Mouse (Mus musculus) stomach, postnatal 0 days (tissue): ENCODE measurements at regions not wholly inside any gene's neighbourhood (a gene's known extent, or its start where the extent isn't known, plus 50 kb on each side); places are given as distances from the start of the nearest gene placed in this dataset.

Experiments used
- ATAC-seq: fragments of 200-750 bp; cut with Nextera tagmentation; 2 replicates; pipeline ENCODE4 v1.8.0; 2017; ENCODE audit not compliant: low FRiP score, low TSS enrichment
- DNase-seq: peaks from one replicate; pipeline ENCODE4 v3.0.0-alpha.2; 2016; ENCODE audit warnings: low spot score
- H3K27ac ChIP-seq: fragments of 300-500 bp; sonication (generic); replicated peaks from 2 replicates; pipeline ENCODE4 v1.5.1; 2014; ENCODE audit warnings: mild to moderate bottlenecking, control low read depth
- H3K27me3 ChIP-seq: fragments of 300-500 bp; sonication (generic); 2 replicates; pipeline ENCODE4 v1.6.1; 2014; ENCODE audit warnings: low read length; ENCODE audit not compliant: control insufficient read depth, insufficient read depth
- H3K36me3 ChIP-seq: fragments of 300-500 bp; sonication (generic); 2 replicates; pipeline ENCODE4 v1.6.1; 2014; ENCODE audit warnings: low read length, mixed read lengths; ENCODE audit not compliant: control insufficient read depth, insufficient read depth
- H3K4me1 ChIP-seq: fragments of 300-500 bp; sonication (generic); replicated peaks from 2 replicates; pipeline ENCODE4 v1.6.1; 2014; ENCODE audit warnings: antibody characterized with exemption; ENCODE audit not compliant: control insufficient read depth, insufficient read depth
- H3K4me2 ChIP-seq: fragments of 300-500 bp; sonication (generic); replicated peaks from 2 replicates; pipeline ENCODE4 v1.6.1; 2014; ENCODE audit warnings: low read depth, mild to moderate bottlenecking, control low read depth, moderate library complexity
- H3K4me3 ChIP-seq: fragments of 300-500 bp; sonication (generic); 2 replicates; pipeline ENCODE4 v1.5.1; 2014; ENCODE audit warnings: low read depth, low read length, control low read depth
- H3K9ac ChIP-seq: fragments of 300-500 bp; sonication (generic); 2 replicates; pipeline ENCODE4 v1.6.1; 2014; ENCODE audit warnings: mild to moderate bottlenecking, low read length, control low read depth, mixed read lengths
- H3K9me3 ChIP-seq: fragments of 300-500 bp; sonication (generic); 2 replicates; pipeline ENCODE4 v1.6.1; 2016; ENCODE audit warnings: low read length; ENCODE audit not compliant: control insufficient read depth
- CTCF ChIP-seq: IDR thresholded peaks from 2 replicates; pipeline ENCODE4 v1.5.1; 2016; ENCODE audit warnings: antibody characterized with exemption, low read depth, mild to moderate bottlenecking, moderate library complexity
- EP300 ChIP-seq: optimal IDR thresholded peaks from 2 replicates; pipeline ENCODE3; 2016; ENCODE audit warnings: antibody characterized with exemption
- whole genome bisulfite sequencing: fragments of 180-500 bp; shearing (Covaris S2); extraction: QIAGEN DNeasy Blood & Tissue Kit; methylation state at CpG from one replicate; pipeline ENCODE4 v1.1.7; 2014; 5-methylcytosine and 5-hydroxymethylcytosine counted together

DNA sequence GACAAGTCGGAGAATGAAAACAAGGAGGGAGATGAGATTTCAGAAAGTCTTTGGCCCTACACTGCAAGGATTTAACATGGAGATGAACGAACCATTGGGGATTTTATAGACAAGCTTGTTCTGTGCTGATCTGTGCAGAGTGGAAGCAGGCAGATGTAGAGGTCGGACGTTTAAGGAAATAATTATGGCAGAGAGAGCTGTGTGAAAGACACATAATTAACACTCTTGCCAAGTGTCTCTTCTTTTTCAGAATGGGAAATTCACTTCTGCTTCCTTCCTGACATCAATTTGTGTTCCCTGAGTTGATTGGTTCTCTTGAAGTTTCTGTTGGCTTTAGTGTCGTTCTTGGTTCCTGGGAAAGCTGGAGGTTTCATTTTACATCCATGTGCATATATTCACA lies 302.3 kb upstream of the Nmur2 start:
- H3K27ac ChIP-seq = no peak overlapping the region
- no peaks in the 10 kb centered on the region for H3K36me3 ChIP-seq
- H3K27me3 ChIP-seq = no peaks in the 10 kb centered on the region
- no peak overlapping the region for H3K4me2 ChIP-seq
- 83% methylated on average over 5 of the region's 5 CpGs for WGBS
- TF ChIP-seq CTCF (no peak), EP300 (no peak)
- H3K9ac ChIP-seq = no peak overlapping the region
- DNase-seq (no peak), ATAC-seq (no peak)
- H3K9me3 ChIP-seq = no peaks in the 10 kb centered on the region
- no peaks in the 10 kb centered on the region for H3K4me1 ChIP-seq
- no peak overlapping the region for H3K4me3 ChIP-seq

DNA sequence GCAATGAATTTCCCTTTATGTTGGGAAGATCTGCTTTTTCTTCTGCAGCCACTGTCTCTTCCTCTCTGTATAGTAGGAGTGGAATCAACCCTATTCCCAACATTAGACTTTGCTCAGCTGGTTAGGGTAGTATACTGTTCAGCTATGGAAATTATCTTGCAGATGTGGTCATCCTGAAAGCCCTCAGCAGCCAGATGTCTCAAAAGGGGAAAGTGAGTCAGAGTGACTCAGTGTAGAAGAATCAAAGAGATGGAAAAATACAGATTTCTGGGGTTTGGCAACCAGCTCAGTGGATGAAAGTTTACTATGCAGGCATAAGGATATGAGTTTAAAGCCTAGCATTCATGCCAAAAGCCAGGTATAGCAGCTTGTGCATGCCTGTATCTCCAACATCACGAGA lies 300.9 kb upstream of the Nmur2 start:
- no peak for ATAC-seq
- no peak for DNase-seq
- H3K36me3 ChIP-seq = no peaks in the 10 kb centered on the region
- no peaks in the 10 kb centered on the region for H3K9me3 ChIP-seq
- WGBS = 74% methylated on average over 1 of the region's 1 CpGs
- TF ChIP-seq EP300 (no peak), CTCF (no peak)
- H3K4me1 ChIP-seq = no peaks in the 10 kb centered on the region
- H3K27me3 ChIP-seq = no peaks in the 10 kb centered on the region
- no peak overlapping the region for H3K4me2 ChIP-seq
- no peak overlapping the region for H3K27ac ChIP-seq
- no peak overlapping the region for H3K9ac ChIP-seq
- no peak overlapping the region for H3K4me3 ChIP-seq

- ATAC-seq (no peak), DNase-seq (no peak)
- H3K27ac ChIP-seq = no peak overlapping the region
- no peaks in the 10 kb centered on the region for H3K4me1 ChIP-seq
- H3K9me3 ChIP-seq = no peaks in the 10 kb centered on the region
- H3K4me3 ChIP-seq = no peak overlapping the region
- 68% methylated on average over 2 of the region's 2 CpGs for WGBS
- no peak overlapping the region for H3K9ac ChIP-seq
- no peaks in the 10 kb centered on the region for H3K27me3 ChIP-seq
- H3K36me3 ChIP-seq = no peaks in the 10 kb centered on the region
- no peak overlapping the region for H3K4me2 ChIP-seq
- TF ChIP-seq EP300 = no peak
These were observed 300.2 kb upstream of the Nmur2 start for GRCm38 (mm10) chr11:56341040-56341439.

GRCm38 (mm10) chr11:56338511-56338910 lies 297.7 kb upstream of the Nmur2 start:
- H3K9ac ChIP-seq = no peak overlapping the region
- H3K27me3 ChIP-seq = no peaks in the 10 kb centered on the region
- H3K27ac ChIP-seq = no peak overlapping the region
- H3K9me3 ChIP-seq = no peaks in the 10 kb centered on the region
- no peaks in the 10 kb centered on the region for H3K4me1 ChIP-seq
- ATAC-seq (no peak), DNase-seq (no peak)
- H3K36me3 ChIP-seq = no peaks in the 10 kb centered on the region
- no peak overlapping the region for H3K4me2 ChIP-seq
- no peak overlapping the region for H3K4me3 ChIP-seq
- TF ChIP-seq EP300 = no peak
- TF ChIP-seq CTCF = no peak
- 61% methylated on average over 2 of the region's 2 CpGs for WGBS

DNA sequence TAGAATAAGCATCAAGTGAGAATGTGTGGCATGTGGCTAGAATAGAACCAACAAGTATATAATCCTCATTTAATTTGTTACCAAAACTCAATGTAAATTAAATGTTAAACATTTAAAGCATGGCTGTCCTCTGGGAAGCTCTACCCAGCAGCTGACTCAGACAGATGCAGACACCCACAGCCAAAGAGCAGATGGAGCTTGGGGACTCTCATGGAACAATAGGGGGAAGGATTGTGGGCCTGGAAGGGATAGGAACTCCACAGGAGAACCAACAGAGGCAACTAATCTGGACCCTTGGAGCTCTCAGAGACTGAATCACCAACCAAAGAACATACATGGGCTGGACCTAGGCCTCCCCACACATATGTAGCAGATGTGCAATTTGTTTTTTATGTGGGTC lies 295.1 kb upstream of the Nmur2 start:
- Histone ChIP-seq H3K27me3 (no peaks in the 10 kb centered on the region), H3K4me1 (no peaks in the 10 kb centered on the region), H3K4me3 (no peak overlapping the region), H3K9ac (no peak overlapping the region), H3K9me3 (no peaks in the 10 kb centered on the region), H3K4me2 (no peak overlapping the region), H3K36me3 (no peaks in the 10 kb centered on the region), H3K27ac (no peak overlapping the region)
- no peak for TF ChIP-seq EP300
- TF ChIP-seq CTCF = no peak
- no peak for ATAC-seq
- DNase-seq = no peak

GRCm38 (mm10) chr11:56320293-56320692 lies 279.5 kb upstream of the Nmur2 start:
- Histone ChIP-seq H3K9me3 (no peaks in the 10 kb centered on the region), H3K36me3 (no peaks in the 10 kb centered on the region), H3K27ac (no peak overlapping the region), H3K4me1 (no peaks in the 10 kb centered on the region), H3K4me2 (no peak overlapping the region), H3K9ac (no peak overlapping the region), H3K27me3 (no peaks in the 10 kb centered on the region), H3K4me3 (no peak overlapping the region)
- WGBS = 88% methylated on average over 3 of the region's 3 CpGs
- TF ChIP-seq CTCF (no peak), EP300 (no peak)
- ATAC-seq = no peak
- no peak for DNase-seq
